Mouse (Mus musculus) neural tube, embryonic 15.5 days (tissue): Measurements from ENCODE around the gene Pfn1. TPM values are rescaled to one million over a fixed set of nuclear protein-coding genes. Genes with fewer than 3 reads are reported as not detected.

ENCODE experiments used
- ATAC-seq: fragments of 200-750 bp; cut with Nextera tagmentation; 2 replicates; pipeline ENCODE4 v1.8.0; 2017; ENCODE audit warnings: mild to moderate bottlenecking, moderate TSS enrichment, moderate library complexity; ENCODE audit not compliant: low FRiP score
- H3K27ac ChIP-seq: fragments of 300-500 bp; sonication (generic); replicated peaks from 2 replicates; pipeline ENCODE4 v1.5.1; 2015; ENCODE audit warnings: mild to moderate bottlenecking, inconsistent platforms
- H3K27me3 ChIP-seq: fragments of 300-500 bp; sonication (generic); replicated peaks from 2 replicates; pipeline ENCODE4 v1.6.1; 2015; ENCODE audit warnings: inconsistent platforms
- H3K36me3 ChIP-seq: fragments of 300-500 bp; sonication (generic); 2 replicates; pipeline ENCODE4 v1.6.1; 2015; ENCODE audit warnings: inconsistent platforms
- H3K4me1 ChIP-seq: fragments of 300-500 bp; sonication (generic); 2 replicates; pipeline ENCODE4 v1.6.1; 2015; ENCODE audit warnings: inconsistent platforms
- H3K4me2 ChIP-seq: fragments of 300-500 bp; sonication (generic); 2 replicates; pipeline ENCODE4 v1.6.1; 2015; ENCODE audit warnings: inconsistent platforms, mild to moderate bottlenecking, moderate library complexity
- H3K4me3 ChIP-seq: fragments of 300-500 bp; sonication (generic); replicated peaks from 2 replicates; pipeline ENCODE4 v1.5.1; 2015; ENCODE audit warnings: mild to moderate bottlenecking, inconsistent platforms
- H3K9ac ChIP-seq: fragments of 300-500 bp; sonication (generic); replicated peaks from 2 replicates; pipeline ENCODE4 v1.6.1; 2015; ENCODE audit warnings: mild to moderate bottlenecking, inconsistent platforms
- H3K9me3 ChIP-seq: fragments of 300-500 bp; sonication (generic); replicated peaks from 2 replicates; pipeline ENCODE4 v1.6.1; 2016; ENCODE audit warnings: inconsistent platforms
- WGBS: fragments of 180-500 bp; shearing (Covaris S2); methylation state at CpG from one replicate; pipeline ENCODE4 v1.1.7; 2015; ENCODE audit warnings: mixed read lengths; 5-methylcytosine and 5-hydroxymethylcytosine counted together
- polyA plus RNA-seq: library from polyadenylated mRNA; unstranded; fragments of >200 nt; fragmentation: Nextera tagmentation; extraction: Ambion mirVana; gene quantifications from 2 replicates; pipeline ENCODE4 v1.2.1, GENCODE M21; 2015

The Pfn1 gene
- polyA plus RNA-seq, 1 experiment from 2014 or later: 679 TPM

- H3K9ac ChIP-seq: no peak overlapping the region
- no peaks in the 10 kb centered on the region for H3K4me1 ChIP-seq
- H3K27ac ChIP-seq: no peak overlapping the region
- ATAC-seq: no peak
- H3K27me3 ChIP-seq: no peaks in the 10 kb centered on the region
- H3K9me3 ChIP-seq: no peaks in the 10 kb centered on the region
- no peak overlapping the region for H3K4me3 ChIP-seq
- H3K36me3 ChIP-seq: no peaks in the 10 kb centered on the region
- 48% methylated on average over 4 of the region's 4 CpGs for WGBS
- no peak overlapping the region for H3K4me2 ChIP-seq
Observed at GRCm38 (mm10) chr11:70625473-70625872, 29.0 kb downstream of the Pfn1 start.

- 83% methylated on average over 10 of the region's 10 CpGs for WGBS
- no peaks in the 10 kb centered on the region for H3K27me3 ChIP-seq
- H3K4me2 ChIP-seq: no peak overlapping the region
- H3K9ac ChIP-seq: no peak overlapping the region
- H3K4me3 ChIP-seq: no peak overlapping the region
- no peaks in the 10 kb centered on the region for H3K4me1 ChIP-seq
- no peak overlapping the region for H3K27ac ChIP-seq
- H3K36me3 ChIP-seq: no peaks in the 10 kb centered on the region
- ATAC-seq: no peak
- H3K9me3 ChIP-seq: no peaks in the 10 kb centered on the region
Observed at GRCm38 (mm10) chr11:70623053-70623742, 31.2 kb downstream of the Pfn1 start.

- H3K4me3 ChIP-seq: no peak overlapping the region
- no peak overlapping the region for H3K27ac ChIP-seq
- no peaks in the 10 kb centered on the region for H3K27me3 ChIP-seq
- H3K36me3 ChIP-seq: no peaks in the 10 kb centered on the region
- no peak overlapping the region for H3K4me2 ChIP-seq
- no peaks in the 10 kb centered on the region for H3K9me3 ChIP-seq
- no peak for ATAC-seq
- WGBS: 45% methylated on average over 7 of the region's 7 CpGs
- H3K4me1 ChIP-seq: no peaks in the 10 kb centered on the region
- no peak overlapping the region for H3K9ac ChIP-seq
Observed at GRCm38 (mm10) chr11:70621972-70622814, 32.3 kb downstream of the Pfn1 start.

- Histone ChIP-seq H3K27me3 (0 out of 2 replicates have a peak, but pooled peaks cover 5% of the 10 kb centered on the region), H3K9me3 (no peaks in the 10 kb centered on the region), H3K4me3 (no peak within 1 kb of the TSS), H3K27ac (no peak within 1 kb of the TSS), H3K36me3 (no peaks in the 10 kb centered on the region), H3K9ac (no peak within 1 kb of the TSS), H3K4me2 (no peak within 1 kb of the TSS), H3K4me1 (peaks cover 9% of the 10 kb centered on the region)
- 31% methylated on average over 1 of the region's 1 CpGs for WGBS
- ATAC-seq: no peak
Observed at GRCm38 (mm10) chr11:70619101-70619500, 35.3 kb downstream of the Pfn1 start, which contains the start of gene Chrne. Gene Chrne, minus strand, starts transcription at chr11:70619216.

GRCm38 (mm10) chr11:70615516-70616093, 38.8 kb downstream of the Pfn1 start, which contains the start of gene 4930544D05Rik:
Gene 4930544D05Rik, plus strand, starts transcription at chr11:70615848.
- Histone ChIP-seq H3K27me3 (0 out of 2 replicates have a peak, but pooled peaks cover 5% of the 10 kb centered on the region), H3K27ac (no peak within 1 kb of the TSS), H3K4me3 (peak within 1 kb of the TSS; percentile 28), H3K9me3 (no peaks in the 10 kb centered on the region), H3K36me3 (peaks cover 23% of the 10 kb centered on the region), H3K9ac (peak within 1 kb of the TSS; percentile 28), H3K4me1 (peaks cover 9% of the 10 kb centered on the region), H3K4me2 (peak within 1 kb of the TSS; percentile 58)
- ATAC-seq: no peak
- WGBS: 15% methylated on average over 21 of the region's 21 CpGs

- Histone ChIP-seq H3K9me3 (no peaks in the 10 kb centered on the region), H3K9ac (peak overlapping the region; percentile 28), H3K4me3 (peak overlapping the region; percentile 28), H3K36me3 (peaks cover 27% of the 10 kb centered on the region), H3K4me2 (peak overlapping the region; percentile 58), H3K4me1 (peaks cover 9% of the 10 kb centered on the region), H3K27me3 (0 out of 2 replicates have a peak, but pooled peaks cover 5% of the 10 kb centered on the region), H3K27ac (no peak overlapping the region)
- WGBS: 3% methylated on average over 17 of the region's 17 CpGs
- no peak for ATAC-seq
Observed at GRCm38 (mm10) chr11:70615074-70615473, 39.4 kb downstream of the Pfn1 start.

GRCm38 (mm10) chr11:70612505-70612904, 41.9 kb downstream of the Pfn1 start:
- Histone ChIP-seq H3K36me3 (peaks cover 52% of the 10 kb centered on the region), H3K4me1 (peaks cover 9% of the 10 kb centered on the region), H3K4me2 (no peak overlapping the region), H3K27me3 (0 out of 2 replicates have a peak, but pooled peaks cover 5% of the 10 kb centered on the region), H3K4me3 (no peak overlapping the region), H3K9me3 (no peaks in the 10 kb centered on the region), H3K27ac (no peak overlapping the region), H3K9ac (no peak overlapping the region)
- no peak for ATAC-seq
- WGBS: 84% methylated on average over 7 of the region's 7 CpGs

GRCm38 (mm10) chr11:70610752-70611151, 43.7 kb downstream of the Pfn1 start:
- Histone ChIP-seq H3K9ac (no peak overlapping the region), H3K27ac (no peak overlapping the region), H3K27me3 (no peaks in the 10 kb centered on the region), H3K9me3 (no peaks in the 10 kb centered on the region), H3K4me3 (no peak overlapping the region), H3K4me1 (peaks cover 9% of the 10 kb centered on the region), H3K36me3 (peaks cover 69% of the 10 kb centered on the region), H3K4me2 (no peak overlapping the region)
- no peak for ATAC-seq
- WGBS: 91% methylated on average over 4 of the region's 4 CpGs

- Histone ChIP-seq H3K4me1 (no peaks in the 10 kb centered on the region), H3K36me3 (peaks cover 91% of the 10 kb centered on the region), H3K9me3 (no peaks in the 10 kb centered on the region), H3K4me3 (no peak overlapping the region), H3K9ac (no peak overlapping the region), H3K27ac (no peak overlapping the region), H3K27me3 (no peaks in the 10 kb centered on the region), H3K4me2 (no peak overlapping the region)
- WGBS: 93% methylated on average over 25 of the region's 26 CpGs
- ATAC-seq: no peak
Observed at GRCm38 (mm10) chr11:70608381-70609066, 45.9 kb downstream of the Pfn1 start.

GRCm38 (mm10) chr11:70607611-70608010, 46.8 kb downstream of the Pfn1 start:
- ATAC-seq: no peak
- Histone ChIP-seq H3K27me3 (no peaks in the 10 kb centered on the region), H3K9ac (no peak overlapping the region), H3K36me3 (peaks cover 90% of the 10 kb centered on the region), H3K4me1 (no peaks in the 10 kb centered on the region), H3K27ac (no peak overlapping the region), H3K9me3 (no peaks in the 10 kb centered on the region), H3K4me3 (no peak overlapping the region), H3K4me2 (no peak overlapping the region)
- WGBS: 92% methylated on average over 9 of the region's 9 CpGs

GRCm38 (mm10) chr11:70606717-70607116, 47.7 kb downstream of the Pfn1 start:
- Histone ChIP-seq H3K4me3 (no peak overlapping the region), H3K36me3 (peaks cover 91% of the 10 kb centered on the region), H3K9me3 (no peaks in the 10 kb centered on the region), H3K27me3 (no peaks in the 10 kb centered on the region), H3K9ac (no peak overlapping the region), H3K4me1 (no peaks in the 10 kb centered on the region), H3K4me2 (no peak overlapping the region), H3K27ac (no peak overlapping the region)
- no peak for ATAC-seq
- 80% methylated on average over 12 of the region's 12 CpGs for WGBS
